Comparison of ENCODE assay signal across 29 mouse cellular contexts in genomic region chr12:37993221-37993620, GRCm38 (mm10).
DNase-seq lines count a peak whose midpoint lies in the region; ATAC-seq and TF ChIP-seq lines count a peak whose summit lies in the region.
"Had no signal": no experiment of that assay in that cellular context is flagged by ENCODE, and none has a peak within 500 bp of the region (broad histone marks: within the 10 kb centered on the region; RNA-seq: fewer than 3 reads in every experiment).

No protein-coding gene starts in this region.

- no peak overlapping the region for H3K4me2 ChIP-seq in hindbrain, embryonic 11.5 days (replicated peaks; ENCODE audit: low read depth, low read length)
- H3K4me2 ChIP-seq: embryonic facial prominence, embryonic 13.5 days; embryonic facial prominence, embryonic 15.5 days; forebrain, embryonic 12.5 days had no signal

- no peaks in the 10 kb centered on the region for H3K4me1 ChIP-seq in hindbrain, embryonic 11.5 days (replicated peaks; ENCODE audit: control insufficient read depth, insufficient read depth, low read length)
- H3K4me1 ChIP-seq: embryonic facial prominence, embryonic 13.5 days; embryonic facial prominence, embryonic 15.5 days; forebrain, embryonic 10.5 days; forebrain, embryonic 12.5 days had no signal

- no peaks in the 10 kb centered on the region for H3K9me3 ChIP-seq in hindbrain, embryonic 11.5 days (ENCODE audit: control insufficient read depth, low read length)
- H3K9me3 ChIP-seq: embryonic facial prominence, embryonic 13.5 days; embryonic facial prominence, embryonic 15.5 days; forebrain, embryonic 10.5 days; forebrain, embryonic 12.5 days had no signal

- no peaks in the 10 kb centered on the region for H3K36me3 ChIP-seq in hindbrain, embryonic 11.5 days (ENCODE audit: control insufficient read depth, insufficient read depth, low read length)
- H3K36me3 ChIP-seq: embryonic facial prominence, embryonic 13.5 days; embryonic facial prominence, embryonic 15.5 days; forebrain, embryonic 10.5 days; forebrain, embryonic 12.5 days; G1E had no signal

- no peaks in the 10 kb centered on the region for H3K27me3 ChIP-seq in hindbrain, embryonic 11.5 days (ENCODE audit: control insufficient read depth, insufficient read depth, low read length)
- H3K27me3 ChIP-seq: CH12.LX; embryonic facial prominence, embryonic 13.5 days; embryonic facial prominence, embryonic 15.5 days; forebrain, embryonic 12.5 days; Patski had no signal

- no peak for ATAC-seq in hindbrain, embryonic 11.5 days (ENCODE audit: low FRiP score)
- ATAC-seq: activated CD4-positive, CD25-positive, alpha-beta regulatory T cell, adult 4 months; CD4-positive, CD25-positive, alpha-beta regulatory T cell, adult 4 months; forebrain, embryonic 14.5 days; forebrain, embryonic 16.5 days; Patski had no signal

- no peak overlapping the region for H3K27ac ChIP-seq in layer of hippocampus, adult 2 months
- H3K27ac ChIP-seq in hindbrain, embryonic 11.5 days (ENCODE audit: low read depth, low read length): no peak overlapping the region
- H3K27ac ChIP-seq: embryonic facial prominence, embryonic 13.5 days; embryonic facial prominence, embryonic 15.5 days; forebrain, embryonic 10.5 days; forebrain, embryonic 12.5 days had no signal

- no peak for TF ChIP-seq CTCF in layer of hippocampus, adult 2 months (conservative IDR thresholded peaks at IDR 0.05)

- 82% methylated on average over 1 of the region's 1 CpGs for WGBS in hindbrain, embryonic 11.5 days

- DNase-seq in layer of hippocampus, adult 11-12 months (ENCODE audit: low spot score): peak; percentile 17
- no peak for DNase-seq in layer of hippocampus, adult 9-10 months (ENCODE audit: low spot score)
- peak; percentile 18 to 37 for DNase-seq in layer of hippocampus, adult 2 months (ENCODE audit: low spot score in 2 of 2)
- no peak for DNase-seq in layer of hippocampus, postnatal 10 days (ENCODE audit: low spot score in 2 of 2)
- DNase-seq in brain, adult 2 months (ENCODE audit: low read depth, low spot score): peak; percentile 18
- peak; percentile 53 for DNase-seq in layer of hippocampus, adult 9-11 months
- DNase-seq in hindbrain, embryonic 11.5 days (ENCODE audit: low spot score): no peak
- DNase-seq: adrenal gland, postnatal 10 days; adrenal gland, postnatal 25 days; B cell, adult 2 months; cerebellum, adult 11 months; cerebellum, adult 18-20 months; cerebellum, adult 8-10 months; cerebellum, adult 9-11 months; cerebellum, postnatal 14 days; cerebellum, postnatal 36 days; embryo, embryonic 11 days had no signal

- H3K4me3 ChIP-seq in layer of hippocampus, adult 2 months: no peak overlapping the region
- no peak overlapping the region for H3K4me3 ChIP-seq in hindbrain, embryonic 11.5 days (ENCODE audit: low read depth, low read length)
- H3K4me3 ChIP-seq: embryonic facial prominence, embryonic 13.5 days; embryonic facial prominence, embryonic 15.5 days; erythroblast, embryonic 14.5 days; forebrain, embryonic 10.5 days; forebrain, embryonic 12.5 days had no signal

- H3K9ac ChIP-seq in hindbrain, embryonic 11.5 days (ENCODE audit: low read depth, low read length): no peak overlapping the region
- H3K9ac ChIP-seq: embryonic facial prominence, embryonic 13.5 days; embryonic facial prominence, embryonic 15.5 days; forebrain, embryonic 12.5 days had no signal

Comparison
In these comparisons a context has a peak if more than half of its experiments do, and no peak if none do; other contexts are left out.
1. DNase-seq: peak in layer of hippocampus, adult 11-12 months (single experiment), layer of hippocampus, adult 2 months (2 of 2), brain, adult 2 months (single experiment) and layer of hippocampus, adult 9-11 months (single experiment); none in layer of hippocampus, adult 9-10 months (single experiment), layer of hippocampus, postnatal 10 days (0 of 2) and hindbrain, embryonic 11.5 days (single experiment).